ENCODE assay signal across 8 mouse cellular contexts in the genomic region with DNA sequence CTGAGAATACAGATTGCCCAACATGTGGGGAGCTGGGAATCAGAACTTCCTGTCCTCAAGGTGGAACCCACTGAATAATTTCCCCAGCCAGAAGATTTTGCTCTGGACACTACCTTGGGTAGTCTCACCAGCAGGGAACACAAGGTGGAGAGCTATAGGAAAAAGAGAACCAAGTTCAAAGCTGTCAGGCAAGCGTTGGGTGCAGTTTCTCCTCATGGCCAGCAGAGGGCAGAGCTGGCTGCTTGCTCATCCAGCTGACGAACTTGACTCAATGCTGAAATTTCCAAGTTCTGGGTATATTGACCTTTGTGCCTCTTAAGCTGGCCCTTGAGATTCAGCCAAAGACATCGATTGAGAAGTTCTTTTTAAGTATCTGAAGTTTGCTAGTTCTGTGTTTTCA. TPM values are rescaled to one million over a fixed set of nuclear protein-coding genes. Genes with fewer than 3 reads are reported as not detected.
DNase-seq lines count a peak whose midpoint lies in the region; ATAC-seq and TF ChIP-seq lines count a peak whose summit lies in the region.

No protein-coding gene starts in this region.

- H3K4me1 ChIP-seq in forebrain, embryonic 14.5 days (ENCODE audit: control insufficient read depth, insufficient read depth, low read length) = no peaks in the 10 kb centered on the region
- H3K4me1 ChIP-seq in forebrain, embryonic 13.5 days = peaks cover 4% of the 10 kb centered on the region
- H3K4me1 ChIP-seq in lung, postnatal 0 days (ENCODE audit: insufficient read depth, low read depth, low read length) = no peaks in the 10 kb centered on the region

- ATAC-seq in forebrain, embryonic 14.5 days = no peak
- ATAC-seq in forebrain, embryonic 13.5 days = no peak
- ATAC-seq in lung, postnatal 0 days = no peak

- no peaks in the 10 kb centered on the region for H3K27me3 ChIP-seq in forebrain, embryonic 14.5 days (replicated peaks; ENCODE audit: control insufficient read depth, insufficient read depth, low read length)
- H3K27me3 ChIP-seq in forebrain, embryonic 13.5 days = no peaks in the 10 kb centered on the region
- peaks cover 5% of the 10 kb centered on the region; the same call in 1 of the 2 replicates for H3K27me3 ChIP-seq in lung, postnatal 0 days (replicated peaks; ENCODE audit: insufficient read depth, low read length)

- no peaks in the 10 kb centered on the region for H3K9me3 ChIP-seq in forebrain, embryonic 14.5 days (replicated peaks; ENCODE audit: control insufficient read depth, low read length)
- no peaks in the 10 kb centered on the region for H3K9me3 ChIP-seq in forebrain, embryonic 13.5 days (replicated peaks)
- no peaks in the 10 kb centered on the region for H3K9me3 ChIP-seq in lung, postnatal 0 days (ENCODE audit: low read length)

- no peak overlapping the region for H3K4me2 ChIP-seq in forebrain, embryonic 14.5 days (ENCODE audit: low read length)
- no peak overlapping the region for H3K4me2 ChIP-seq in forebrain, embryonic 13.5 days
- H3K4me2 ChIP-seq in lung, postnatal 0 days (replicated peaks; ENCODE audit: low read depth, low read length) = no peak overlapping the region

- TF ChIP-seq EP300 in lung, postnatal 0 days (IDR thresholded peaks at IDR 0.05) = no peak

- 9% methylated on average over 3 of the region's 3 CpGs for WGBS in forebrain, embryonic 14.5 days
- WGBS in forebrain, embryonic 13.5 days = 11% methylated on average over 3 of the region's 3 CpGs
- WGBS in lung, postnatal 0 days = 3% methylated on average over 3 of the region's 3 CpGs

- H3K36me3 ChIP-seq in forebrain, embryonic 14.5 days (ENCODE audit: control insufficient read depth, insufficient read depth, low read length) = no peaks in the 10 kb centered on the region
- no peaks in the 10 kb centered on the region for H3K36me3 ChIP-seq in forebrain, embryonic 13.5 days (ENCODE audit: poor library complexity, severe bottlenecking)
- H3K36me3 ChIP-seq in lung, postnatal 0 days (ENCODE audit: insufficient read depth, low read length) = no peaks in the 10 kb centered on the region

- H3K4me3 ChIP-seq in forebrain, embryonic 14.5 days (ENCODE audit: low read depth, low read length) = no peak overlapping the region
- H3K4me3 ChIP-seq in forebrain, embryonic 13.5 days = no peak overlapping the region
- H3K4me3 ChIP-seq in lung, postnatal 0 days (ENCODE audit: low read depth, low read length) = no peak overlapping the region

- DNase-seq in forebrain, embryonic 14.5 days (ENCODE audit: low spot score) = peak; percentile 79
- peak; percentile 11 for DNase-seq in ovary, postnatal 36 days (ENCODE audit: low spot score)
- no peak for DNase-seq in ovary, postnatal 10 days (ENCODE audit: low spot score)
- DNase-seq in cerebellum, adult 18-20 months = peak; percentile 76 to 85
- DNase-seq in heart, postnatal 4 days = peak; percentile 63
- peak; percentile 63 for DNase-seq in lung, postnatal 0 days (ENCODE audit: low spot score)
- DNase-seq in testis, postnatal 10 days (ENCODE audit: low spot score) = peak; percentile 64

- H3K9ac ChIP-seq in forebrain, embryonic 14.5 days (ENCODE audit: low read length) = no peak overlapping the region
- H3K9ac ChIP-seq in forebrain, embryonic 13.5 days = no peak overlapping the region
- no peak overlapping the region for H3K9ac ChIP-seq in lung, postnatal 0 days (replicated peaks; ENCODE audit: low read depth)

- no peak overlapping the region for H3K27ac ChIP-seq in forebrain, embryonic 14.5 days (ENCODE audit: low read depth, low read length)
- no peak overlapping the region for H3K27ac ChIP-seq in forebrain, embryonic 13.5 days
- no peak overlapping the region for H3K27ac ChIP-seq in lung, postnatal 0 days (ENCODE audit: low read length)

- TF ChIP-seq CTCF in lung, postnatal 0 days (IDR thresholded peaks at IDR 0.05) = peak; percentile 92

RNA-seq across cellular contexts. Expression of a gene that starts 18.7 kb away (rescaled TPM):
- polyA plus RNA-seq in forebrain, embryonic 14.5 days (2014; fragmentation: Nextera tagmentation; extraction: Ambion mirVana) = 56.4 and 66.7 TPM in 2 replicates
- 27.0 and 29.9 TPM in 2 replicates for polyA plus RNA-seq in forebrain, embryonic 13.5 days (2015; fragmentation: Nextera tagmentation; extraction: Ambion mirVana)
- 1 to 10 TPM; 2.6 to 2.7 TPM for total RNA-seq in heart, postnatal 4 days (2021)
- polyA plus RNA-seq in lung, postnatal 0 days (2015; fragmentation: Nextera tagmentation; extraction: Ambion mirVana) = 0.20 and 0.27 TPM in 2 replicates

RNA-seq across cellular contexts. Expression of a gene that starts 59.2 kb away (rescaled TPM):
- polyA plus RNA-seq in forebrain, embryonic 14.5 days (2014; fragmentation: Nextera tagmentation; extraction: Ambion mirVana) = 14.2 and 15.3 TPM in 2 replicates
- polyA plus RNA-seq in forebrain, embryonic 13.5 days (2015; fragmentation: Nextera tagmentation; extraction: Ambion mirVana) = 15.5 and 16.8 TPM in 2 replicates
- 1 to 10 TPM; 8.4 to 9.3 TPM for total RNA-seq in heart, postnatal 4 days (2021)
- polyA plus RNA-seq in lung, postnatal 0 days (2015; fragmentation: Nextera tagmentation; extraction: Ambion mirVana) = 10.6 and 13.8 TPM in 2 replicates

Comparison
In these comparisons a context has a peak if more than half of its experiments do, and no peak if none do; other contexts are left out.
1. RNA of a gene that starts 18.7 kb away (polyA plus RNA-seq): 56.4 to 66.7 TPM in forebrain, embryonic 14.5 days and 27.0 to 29.9 TPM in forebrain, embryonic 13.5 days; 0.20 to 0.27 TPM in lung, postnatal 0 days; every median in the first group is over 10 times any median in the second.